Mouse (Mus musculus): ENCODE results near the gene Rheb.

- no peak for TF ChIP-seq MAFK (IDR thresholded peaks at IDR 0.05; ENCODE audit: insufficient read depth, low read depth, low read length)
- TF ChIP-seq ZC3H11A (IDR thresholded peaks at IDR 0.05; ENCODE audit: borderline replicate concordance, low read depth, low read length): no peak
- no peak for TF ChIP-seq ZNF384 (IDR thresholded peaks at IDR 0.05; ENCODE audit: low read depth, low read length)
Observed at GRCm38 (mm10) chr5:24840975-24841431, 1.4 kb downstream of the Rheb start.
